Mouse (Mus musculus) megakaryocyte, adult 5-6 weeks (primary cell): ENCODE data around the gene Celf2. TPM values are rescaled to one million over a fixed set of nuclear protein-coding genes. Genes with fewer than 3 reads are reported as not detected.

ENCODE experiments used
- ATAC-seq: 2 replicates; pipeline ENCODE4 v1.8.0; 2016; ENCODE audit warnings: mild to moderate bottlenecking, inconsistent platforms; ENCODE audit not compliant: poor library complexity, severe bottlenecking
- total RNA-seq, 2 experiments: library from RNA; stranded (forward) in 1 of 2; stranded (reverse) in 1 of 2; fragments of 153-499, 151-499 nt in 1 of 2; fragments of 221-1000, 200-1000 nt in 1 of 2; gene quantifications; 2 replicates each; pipeline versions ENCODE4 v1.2.3 to v1.2.4; 2015 to 2017

The Celf2 gene
- total RNA-seq, 2 experiments from 2014 or later, result 162 to 171 TPM

- no peak for ATAC-seq
Measured at GRCm38 (mm10) chr2:6876547-6876946, 632.8 kb downstream of the Celf2 start.

- ATAC-seq, result no peak
Measured at GRCm38 (mm10) chr2:6875071-6875611, 634.2 kb downstream of the Celf2 start.

GRCm38 (mm10) chr2:6874266-6874955, 635.0 kb downstream of the Celf2 start:
- no peak for ATAC-seq

GRCm38 (mm10) chr2:6873711-6874110, 635.7 kb downstream of the Celf2 start:
- no peak for ATAC-seq

GRCm38 (mm10) chr2:6872894-6873255, 636.5 kb downstream of the Celf2 start:
- ATAC-seq, result peak; percentile 27; the same call in 1 of the 2 replicates

- ATAC-seq, result peak; percentile 57
Measured at GRCm38 (mm10) chr2:6872131-6872893, 637.1 kb downstream of the Celf2 start.

DNA sequence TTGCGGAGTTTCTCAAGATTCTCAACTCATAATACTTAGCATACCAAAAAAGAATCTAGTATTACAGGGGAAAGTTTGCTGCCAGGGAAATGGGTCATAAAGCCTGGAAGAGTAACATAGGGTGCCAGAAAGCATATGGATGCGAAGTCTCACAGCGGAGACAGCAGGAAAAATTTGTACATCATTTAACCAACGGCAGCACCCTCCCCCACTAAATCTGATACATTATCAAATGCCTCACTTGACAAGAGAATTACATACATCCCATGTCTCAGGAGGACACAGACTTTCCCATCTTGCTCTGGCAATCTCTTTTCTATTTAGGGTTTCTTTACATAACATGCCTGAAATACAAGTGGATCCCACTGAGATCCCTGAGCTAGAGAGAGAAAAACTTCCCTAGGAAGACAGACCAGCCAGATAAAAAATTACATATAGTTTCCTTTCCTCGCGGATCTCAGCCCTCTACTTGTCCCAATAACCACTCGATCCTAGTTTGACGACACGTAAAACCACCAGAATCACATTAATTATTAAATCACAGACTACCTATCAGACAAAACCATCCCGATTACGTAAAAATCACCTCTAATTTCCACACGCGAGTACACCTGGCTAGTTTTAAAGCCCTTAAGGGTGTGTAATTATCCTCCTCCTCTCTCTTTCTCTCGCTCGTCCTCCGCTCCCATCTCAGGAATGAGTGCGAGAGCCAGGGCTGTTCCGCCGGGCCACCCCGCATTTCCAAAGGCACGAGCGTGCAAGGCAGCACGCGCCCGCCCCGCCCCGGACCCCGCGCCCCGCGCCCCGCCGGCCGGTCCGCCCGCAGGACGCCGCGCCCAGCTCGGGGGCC, 637.9 kb downstream of the Celf2 start:
- 0 out of 2 replicates have a peak, but pooled peaks have one; percentile 7 for ATAC-seq

GRCm38 (mm10) chr2:6869956-6870710, 639.2 kb downstream of the Celf2 start:
- no peak for ATAC-seq

- ATAC-seq, result no peak
Measured at GRCm38 (mm10) chr2:6867297-6867696, 642.1 kb downstream of the Celf2 start.

- ATAC-seq, result no peak
Measured at GRCm38 (mm10) chr2:6865785-6866184, 643.6 kb downstream of the Celf2 start.

- ATAC-seq, result no peak
Measured at GRCm38 (mm10) chr2:6850102-6850644, 659.2 kb downstream of the Celf2 start.

GRCm38 (mm10) chr2:6849388-6849787, 660.0 kb downstream of the Celf2 start:
- ATAC-seq, result no peak

DNA sequence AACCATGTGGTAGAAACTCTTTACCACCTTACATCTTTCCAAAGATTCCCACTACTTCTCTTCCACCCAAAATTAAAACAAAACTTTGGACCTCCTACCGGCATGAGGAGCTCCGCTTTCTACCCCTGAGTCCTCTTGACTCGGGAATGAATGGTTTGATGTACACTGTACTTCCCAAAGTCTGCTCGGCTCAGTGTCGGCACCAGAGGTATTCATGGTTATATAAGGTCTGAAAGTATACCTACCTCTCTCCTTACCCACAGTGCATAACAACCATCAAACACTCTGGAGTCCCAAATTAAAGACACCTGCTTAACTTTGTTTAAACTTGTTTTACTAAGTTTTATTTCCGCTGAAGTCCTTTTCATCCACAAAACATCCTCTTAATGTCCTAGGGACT, 679.3 kb downstream of the Celf2 start:
- no peak for ATAC-seq

DNA sequence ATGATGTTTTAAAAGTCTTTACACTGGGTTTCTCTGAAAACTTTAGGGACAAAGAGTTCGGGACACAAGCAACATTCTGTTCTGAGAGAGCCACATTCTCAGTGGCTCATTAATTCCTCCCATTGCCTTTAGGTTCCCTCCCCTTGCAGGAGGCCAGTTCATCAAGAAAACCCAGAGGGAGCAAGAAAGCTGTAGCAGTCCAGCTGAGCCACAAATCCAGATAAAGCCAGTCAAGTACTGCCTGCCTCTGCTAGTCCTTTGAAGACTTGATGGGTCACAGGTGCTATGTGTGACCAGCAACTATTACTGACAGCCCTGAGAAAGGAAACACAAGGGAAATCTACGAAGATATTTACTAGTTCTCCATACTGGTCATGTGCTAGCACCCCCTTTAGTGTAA, 681.8 kb downstream of the Celf2 start:
- no peak for ATAC-seq

DNA sequence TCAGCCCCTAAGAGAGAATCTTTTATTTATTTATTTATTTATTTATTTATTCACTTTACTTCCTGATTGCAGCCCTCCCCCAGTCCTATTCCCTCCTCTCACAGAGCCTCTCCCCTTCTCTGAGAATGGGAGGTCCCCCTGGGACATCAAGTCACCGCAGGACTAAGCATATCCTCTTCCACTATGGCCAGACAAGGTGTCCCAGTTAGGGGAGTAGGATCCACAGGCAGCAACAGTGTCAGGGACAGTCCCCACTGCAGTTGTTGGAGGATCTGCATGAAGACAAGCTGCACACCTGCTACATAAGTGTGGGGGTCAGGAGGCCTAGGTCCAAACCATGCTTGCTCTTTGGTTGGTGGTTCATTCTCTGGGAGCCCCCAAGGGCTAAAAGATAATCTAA, 686.3 kb downstream of the Celf2 start:
- no peak for ATAC-seq

DNA sequence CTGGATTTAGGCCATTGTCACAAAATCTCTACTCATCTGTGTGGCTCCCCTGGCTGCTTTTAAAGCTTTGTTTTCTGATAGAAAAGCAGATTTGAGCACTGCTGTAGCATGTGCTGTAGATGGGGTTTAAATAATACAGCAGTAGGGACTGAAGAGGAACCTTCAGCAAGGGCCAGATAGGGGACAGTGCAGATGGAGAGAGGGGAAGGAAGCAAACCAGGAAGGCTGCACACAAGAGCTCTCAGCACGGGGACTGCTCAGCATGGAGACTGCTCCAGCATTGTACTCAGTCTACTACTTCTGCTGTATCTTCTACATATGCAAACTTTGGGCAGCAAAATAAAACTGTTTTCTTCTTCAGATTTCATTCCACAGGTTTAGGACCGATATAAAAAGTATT, 687.8 kb downstream of the Celf2 start:
- no peak for ATAC-seq

GRCm38 (mm10) chr2:6815281-6815680, 694.1 kb downstream of the Celf2 start:
- no peak for ATAC-seq

- ATAC-seq, result no peak
Measured at GRCm38 (mm10) chr2:6808736-6809135, 700.6 kb downstream of the Celf2 start.

- no peak for ATAC-seq
Measured at GRCm38 (mm10) chr2:6796754-6797153, 712.6 kb downstream of the Celf2 start.

DNA sequence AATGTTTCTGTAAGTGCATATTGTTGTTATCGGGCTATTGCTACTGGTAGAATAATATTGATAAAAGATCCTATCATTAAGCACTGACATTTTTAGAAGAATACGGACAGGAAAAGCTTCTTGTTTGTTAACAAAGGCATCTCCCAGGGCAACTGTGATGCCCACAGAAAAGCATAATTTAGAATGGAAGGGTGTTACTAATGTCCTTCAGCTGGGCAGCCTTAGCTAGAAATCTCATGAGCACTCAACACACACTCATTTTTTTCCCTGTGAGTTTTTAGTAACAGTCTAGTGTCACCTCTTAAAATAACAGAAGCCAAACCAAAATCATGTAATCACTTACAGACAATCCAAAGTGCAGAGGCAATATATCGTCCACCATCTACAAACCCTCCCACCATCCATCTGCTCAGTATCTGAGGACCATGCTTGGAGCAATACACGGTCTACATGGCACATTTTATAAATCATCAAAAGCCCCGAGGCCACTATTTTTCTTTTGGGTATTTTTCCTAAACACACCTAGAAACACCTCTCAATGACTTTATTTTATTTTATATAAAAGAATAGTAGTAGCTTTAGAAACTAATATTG, 713.3 kb downstream of the Celf2 start:
- no peak for ATAC-seq
